Mouse (Mus musculus) T-helper 1 cell (primary cell): ENCODE measurements around the gene Gper1.

Experiments
- in situ Hi-C: fragments of 300-600 bp; cut with MboI, MseI; formaldehyde crosslinking; loops from one replicate; pipeline ENCODE4 v1.15.1; 2025; ENCODE audit warnings: high pct_unique_total_duplicates

Gene Gper1

GRCm38 (mm10) chr5:139442428-139442827 lies 19.5 kb downstream of the Gper1 start:
- in situ Hi-C loops, result loop anchor here (25.0 kb wide), 1 partner anchor 580 kb away; no protein-coding TSS in a partner anchor

GRCm38 (mm10) chr5:139442962-139443361 lies 20.0 kb downstream of the Gper1 start:
- in situ Hi-C loops, result loop anchor here (25.0 kb wide), 1 partner anchor 581 kb away; no protein-coding TSS in a partner anchor

DNA sequence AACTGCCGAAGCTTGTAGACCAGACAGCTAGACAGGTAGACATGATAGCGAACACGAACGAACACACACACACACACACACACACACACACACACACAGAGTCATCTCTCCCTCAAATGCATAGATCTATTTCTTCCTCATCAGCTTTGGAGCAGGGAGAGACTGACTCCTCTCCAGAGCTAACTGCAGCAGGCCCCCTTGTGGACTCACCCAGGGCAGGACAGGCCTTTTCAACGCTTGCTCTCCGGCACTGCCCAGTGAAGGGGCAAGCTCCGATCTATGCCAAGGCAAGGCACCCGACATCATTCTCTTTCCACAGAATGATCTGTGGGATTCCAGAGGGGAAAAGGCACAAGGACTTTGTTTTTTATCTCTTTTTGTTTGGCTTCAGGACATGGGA lies 22.3 kb downstream of the Gper1 start:
- in situ Hi-C loops, result loop anchor here (25.0 kb wide), 1 partner anchor 583 kb away; no protein-coding TSS in a partner anchor

- in situ Hi-C loops, result loop anchor here (25.0 kb wide), 1 partner anchor 586 kb away; no protein-coding TSS in a partner anchor
These were observed 25.1 kb downstream of the Gper1 start for GRCm38 (mm10) chr5:139448025-139448424.

- in situ Hi-C loops, result loop anchor here (25.0 kb wide), 1 partner anchor 587 kb away; no protein-coding TSS in a partner anchor
These were observed 26.3 kb downstream of the Gper1 start for GRCm38 (mm10) chr5:139449161-139449791.

- in situ Hi-C loops, result loop anchor here (25.0 kb wide), 1 partner anchor 588 kb away; no protein-coding TSS in a partner anchor
These were observed 27.0 kb downstream of the Gper1 start for GRCm38 (mm10) chr5:139449926-139450325.

- in situ Hi-C loops, result no loop called here
These were observed 30.1 kb downstream of the Gper1 start for GRCm38 (mm10) chr5:139453031-139453430.

- in situ Hi-C loops, result no loop called here
These were observed 32.2 kb downstream of the Gper1 start for GRCm38 (mm10) chr5:139455166-139455565.

- in situ Hi-C loops, result no loop called here
These were observed 34.3 kb downstream of the Gper1 start for GRCm38 (mm10) chr5:139457241-139457640.

GRCm38 (mm10) chr5:139459938-139460337 lies 37.0 kb downstream of the Gper1 start:
- in situ Hi-C loops, result no loop called here

GRCm38 (mm10) chr5:139460384-139461067 lies 37.6 kb downstream of the Gper1 start, which contains the start of gene 3110082I17Rik:
Gene 3110082I17Rik, minus strand, starts transcription at chr5:139460527.
- in situ Hi-C loops, result no loop called here

DNA sequence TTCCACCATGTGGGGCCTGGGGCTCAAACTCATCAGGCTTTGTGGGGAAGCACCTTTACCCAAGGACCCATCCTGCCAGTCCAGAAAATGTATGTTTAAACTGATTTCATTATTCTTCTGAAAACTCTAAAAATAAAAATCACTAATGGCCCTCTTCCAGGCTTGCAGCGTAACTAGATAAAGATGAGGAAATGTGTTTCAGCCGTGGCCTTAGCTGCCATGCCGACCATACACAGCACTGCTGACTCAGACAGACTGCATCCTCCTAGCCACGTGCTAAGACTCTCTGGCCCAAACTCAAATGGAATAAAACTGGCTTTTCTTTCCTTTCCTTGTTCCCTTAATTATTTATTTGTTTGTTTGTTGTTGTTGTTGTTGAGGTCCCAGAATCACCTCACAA lies 41.9 kb downstream of the Gper1 start:
- in situ Hi-C loops, result no loop called here

DNA sequence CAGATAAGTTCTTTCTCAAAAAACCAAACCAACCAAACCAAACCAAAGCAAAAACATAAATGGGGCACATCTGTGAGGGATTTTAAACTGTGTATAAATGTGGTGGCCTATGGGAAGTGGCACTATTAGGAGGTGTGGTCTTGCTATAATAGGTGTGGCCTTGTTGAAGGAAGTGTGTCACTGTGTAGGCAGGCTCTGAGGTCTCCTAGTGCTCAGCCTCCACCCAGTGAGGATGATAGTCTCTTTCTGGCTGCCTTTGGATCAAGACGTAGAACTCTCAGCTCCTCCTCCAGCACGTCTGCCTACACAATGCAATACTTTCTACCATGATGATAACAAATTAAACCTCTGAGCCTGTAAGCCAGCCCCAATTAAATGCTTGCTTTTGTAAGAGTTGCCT lies 43.4 kb downstream of the Gper1 start:
- in situ Hi-C loops, result no loop called here

DNA sequence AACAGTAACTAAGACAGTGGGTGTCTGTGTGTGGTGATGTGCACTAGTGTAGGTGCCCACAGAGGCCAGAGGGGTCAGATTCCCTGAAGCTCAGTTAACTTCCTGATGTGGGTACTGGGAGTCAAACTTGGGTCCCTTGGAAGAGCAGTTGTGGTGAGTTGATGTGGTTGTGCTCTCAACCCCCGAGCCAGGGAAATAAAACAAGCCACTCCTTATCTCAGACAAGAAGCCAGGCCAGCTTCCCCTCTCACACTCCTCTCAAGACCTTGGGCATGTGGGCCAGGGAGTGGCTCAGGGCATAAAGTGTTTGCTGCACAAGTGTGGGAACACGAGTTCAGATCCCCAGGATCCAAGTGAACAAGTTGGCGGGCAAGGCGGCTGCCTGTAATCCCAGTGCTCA lies 43.9 kb downstream of the Gper1 start:
- in situ Hi-C loops, result no loop called here

GRCm38 (mm10) chr5:139467998-139468397 lies 45.0 kb downstream of the Gper1 start:
- in situ Hi-C loops, result no loop called here

GRCm38 (mm10) chr5:139474741-139475140 lies 51.8 kb downstream of the Gper1 start:
- in situ Hi-C loops, result no loop called here
